Mouse (Mus musculus): ENCODE results near the gene Pfdn6. TPM values are rescaled to one million over a fixed set of nuclear protein-coding genes. Genes with fewer than 3 reads are reported as not detected.

Pfdn6 gene
- total RNA-seq, 1 experiment: 201 TPM

GRCm38 (mm10) chr17:33913905-33914304 is 26.2 kb downstream of the Pfdn6 start:
- H3K9ac ChIP-seq (ENCODE audit: insufficient read depth, low read depth, low read length, poor library complexity, severe bottlenecking): no peak overlapping the region
- peaks cover 5 to 22% of the 10 kb centered on the region in 2 experiments; a peak in 2 of 4 replicates for H3K4me1 ChIP-seq (ENCODE audit: control insufficient read depth in 2 of 2, insufficient read depth in 2 of 2, low read length in 2 of 2, poor library complexity in 1 of 2)
- DNase-seq (ENCODE audit: low read depth, low spot score): no peak
- in situ Hi-C loops (cut with MboI; ENCODE audit: low sequenced_read_pairs in 2 of 2, unreplicated experiment in 2 of 2): no loop called here
- no peak overlapping the region for H3K27ac ChIP-seq (ENCODE audit: insufficient read depth, low read depth, low read length, poor library complexity, severe bottlenecking)
- H3K36me3 ChIP-seq (ENCODE audit: control insufficient read depth, insufficient read depth, low read length, poor library complexity, severe bottlenecking): peaks cover 47% of the 10 kb centered on the region
- H3K9me3 ChIP-seq (ENCODE audit: control insufficient read depth, insufficient read depth, low read depth, low read length): no peaks in the 10 kb centered on the region
- TF ChIP-seq ZC3H11A (IDR thresholded peaks at IDR 0.05; ENCODE audit: borderline replicate concordance, low read depth, low read length): no peak
- TF ChIP-seq CHD2 (IDR thresholded peaks at IDR 0.05; ENCODE audit: low read depth, low read length): no peak
- TF ChIP-seq MAFK (IDR thresholded peaks at IDR 0.05; ENCODE audit: insufficient read depth, low read depth, low read length): no peak
- TF ChIP-seq ZNF384 (IDR thresholded peaks at IDR 0.05; ENCODE audit: low read depth, low read length): no peak
- TF ChIP-seq HCFC1 (IDR thresholded peaks at IDR 0.05; ENCODE audit: borderline replicate concordance, insufficient read depth, low read length): no peak
- H3K4me3 ChIP-seq (ENCODE audit: insufficient read depth in 1 of 2, low read depth in 1 of 2, low read length in 2 of 2, poor library complexity in 1 of 2, severe bottlenecking in 1 of 2): no peak overlapping the region

DNA sequence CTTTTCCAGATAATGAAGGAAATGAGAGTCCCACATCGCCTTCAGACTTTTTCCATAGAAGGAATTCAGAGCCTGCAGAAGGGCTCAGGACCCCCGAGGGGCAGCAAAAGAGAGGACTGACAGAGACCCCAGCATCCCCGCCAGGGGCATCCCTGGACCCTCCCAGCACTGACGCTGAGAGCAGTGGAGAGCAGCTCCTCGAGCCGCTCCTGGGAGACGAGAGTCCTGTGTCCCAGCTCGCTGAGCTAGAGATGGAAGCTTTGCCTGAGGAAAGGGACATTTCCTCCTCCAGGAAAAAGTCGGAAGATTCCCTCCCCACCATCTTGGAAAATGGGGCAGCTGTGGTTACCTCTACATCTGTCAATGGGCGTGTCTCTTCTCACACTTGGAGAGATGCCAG is 26.9 kb downstream of the Pfdn6 start:
- Histone ChIP-seq H3K9ac (ENCODE audit: insufficient read depth, low read depth, low read length, poor library complexity, severe bottlenecking) (no peak overlapping the region), H3K4me1 (ENCODE audit: control insufficient read depth in 2 of 2, insufficient read depth in 2 of 2, low read length in 2 of 2, poor library complexity in 1 of 2) (peaks cover 5 to 16% of the 10 kb centered on the region in 2 experiments; a peak in 1 of 4 replicates), H3K36me3 (ENCODE audit: control insufficient read depth, insufficient read depth, low read length, poor library complexity, severe bottlenecking) (peaks cover 47% of the 10 kb centered on the region), H3K4me3 (ENCODE audit: insufficient read depth in 1 of 2, low read depth in 1 of 2, low read length in 2 of 2, poor library complexity in 1 of 2, severe bottlenecking in 1 of 2) (no peak overlapping the region), H3K27ac (ENCODE audit: insufficient read depth, low read depth, low read length, poor library complexity, severe bottlenecking) (no peak overlapping the region), H3K9me3 (ENCODE audit: control insufficient read depth, insufficient read depth, low read depth, low read length) (no peaks in the 10 kb centered on the region)
- in situ Hi-C loops (cut with MboI; ENCODE audit: low sequenced_read_pairs in 2 of 2, unreplicated experiment in 2 of 2): no loop called here
- no peak for DNase-seq (ENCODE audit: low read depth, low spot score)
- no peak for TF ChIP-seq HCFC1 (IDR thresholded peaks at IDR 0.05; ENCODE audit: borderline replicate concordance, insufficient read depth, low read length)
- TF ChIP-seq CHD2 (IDR thresholded peaks at IDR 0.05; ENCODE audit: low read depth, low read length): no peak
- no peak for TF ChIP-seq MAFK (IDR thresholded peaks at IDR 0.05; ENCODE audit: insufficient read depth, low read depth, low read length)
- TF ChIP-seq ZC3H11A (IDR thresholded peaks at IDR 0.05; ENCODE audit: borderline replicate concordance, low read depth, low read length): no peak
- TF ChIP-seq ZNF384 (IDR thresholded peaks at IDR 0.05; ENCODE audit: low read depth, low read length): no peak

DNA sequence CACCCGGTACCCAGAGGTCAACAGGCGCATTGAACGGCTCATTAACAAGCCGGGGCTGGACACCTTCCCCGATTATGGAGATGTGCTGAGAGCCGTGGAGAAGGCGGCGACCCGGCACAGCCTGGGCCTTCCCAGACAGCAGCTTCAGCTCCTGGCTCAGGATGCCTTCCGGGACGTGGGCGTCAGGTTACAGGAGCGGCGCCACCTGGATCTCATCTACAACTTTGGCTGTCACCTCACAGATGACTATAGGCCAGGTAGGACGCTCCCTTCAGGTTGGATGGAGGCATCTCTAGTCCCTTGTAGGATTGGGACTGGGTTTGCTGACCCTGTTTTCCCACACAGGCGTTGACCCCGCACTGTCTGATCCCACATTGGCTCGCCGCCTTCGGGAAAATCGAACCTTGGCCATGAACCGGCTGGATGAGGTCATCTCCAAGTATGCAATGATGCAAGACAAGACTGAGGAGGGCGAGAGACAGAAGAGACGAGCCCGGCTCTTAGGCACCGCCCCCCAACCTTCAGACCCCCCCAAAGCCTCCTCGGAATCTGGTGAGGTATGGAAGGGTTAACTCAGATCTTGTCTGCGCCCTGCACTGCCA is 28.2 kb downstream of the Pfdn6 start:
- no peak for DNase-seq (ENCODE audit: low read depth, low spot score)
- peaks cover 41% of the 10 kb centered on the region for H3K36me3 ChIP-seq (ENCODE audit: control insufficient read depth, insufficient read depth, low read length, poor library complexity, severe bottlenecking)
- no peaks in the 10 kb centered on the region for H3K9me3 ChIP-seq (ENCODE audit: control insufficient read depth, insufficient read depth, low read depth, low read length)
- H3K27ac ChIP-seq (ENCODE audit: insufficient read depth, low read depth, low read length, poor library complexity, severe bottlenecking): no peak overlapping the region
- TF ChIP-seq CHD2 (IDR thresholded peaks at IDR 0.05; ENCODE audit: low read depth, low read length) (no peak), MAFK (IDR thresholded peaks at IDR 0.05; ENCODE audit: insufficient read depth, low read depth, low read length) (no peak), HCFC1 (IDR thresholded peaks at IDR 0.05; ENCODE audit: borderline replicate concordance, insufficient read depth, low read length) (no peak), ZC3H11A (IDR thresholded peaks at IDR 0.05; ENCODE audit: borderline replicate concordance, low read depth, low read length) (no peak), ZNF384 (IDR thresholded peaks at IDR 0.05; ENCODE audit: low read depth, low read length) (no peak)
- peak overlapping the region; percentile 3 to 39 for H3K4me3 ChIP-seq (ENCODE audit: insufficient read depth in 1 of 2, low read depth in 1 of 2, low read length in 2 of 2, poor library complexity in 1 of 2, severe bottlenecking in 1 of 2)
- in situ Hi-C loops (cut with MboI; ENCODE audit: low sequenced_read_pairs in 2 of 2, unreplicated experiment in 2 of 2): no loop called here
- peak overlapping the region; percentile 29; the same call in 1 of the 2 replicates for H3K9ac ChIP-seq (ENCODE audit: insufficient read depth, low read depth, low read length, poor library complexity, severe bottlenecking)
- H3K4me1 ChIP-seq (ENCODE audit: control insufficient read depth in 2 of 2, insufficient read depth in 2 of 2, low read length in 2 of 2, poor library complexity in 1 of 2): peaks cover 3 to 5% of the 10 kb centered on the region in 2 experiments; a peak in 1 of 4 replicates

- TF ChIP-seq ZC3H11A (IDR thresholded peaks at IDR 0.05; ENCODE audit: borderline replicate concordance, low read depth, low read length) (no peak), CHD2 (IDR thresholded peaks at IDR 0.05; ENCODE audit: low read depth, low read length) (no peak), ZNF384 (IDR thresholded peaks at IDR 0.05; ENCODE audit: low read depth, low read length) (no peak), MAFK (IDR thresholded peaks at IDR 0.05; ENCODE audit: insufficient read depth, low read depth, low read length) (no peak), HCFC1 (IDR thresholded peaks at IDR 0.05; ENCODE audit: borderline replicate concordance, insufficient read depth, low read length) (no peak)
- peaks cover 0 to 8% of the 10 kb centered on the region in 2 experiments; a peak in 2 of 4 replicates for H3K4me1 ChIP-seq (ENCODE audit: control insufficient read depth in 2 of 2, insufficient read depth in 2 of 2, low read length in 2 of 2, poor library complexity in 1 of 2)
- H3K4me3 ChIP-seq (ENCODE audit: insufficient read depth in 1 of 2, low read depth in 1 of 2, low read length in 2 of 2, poor library complexity in 1 of 2, severe bottlenecking in 1 of 2): peak overlapping the region; percentile 3 to 39
- peaks cover 40% of the 10 kb centered on the region for H3K36me3 ChIP-seq (ENCODE audit: control insufficient read depth, insufficient read depth, low read length, poor library complexity, severe bottlenecking)
- no peak overlapping the region for H3K27ac ChIP-seq (ENCODE audit: insufficient read depth, low read depth, low read length, poor library complexity, severe bottlenecking)
- in situ Hi-C loops (cut with MboI; ENCODE audit: low sequenced_read_pairs in 2 of 2, unreplicated experiment in 2 of 2): no loop called here
- DNase-seq (ENCODE audit: low read depth, low spot score): no peak
- peak overlapping the region; percentile 39; the same call in 1 of the 2 replicates for H3K9ac ChIP-seq (ENCODE audit: insufficient read depth, low read depth, low read length, poor library complexity, severe bottlenecking)
- no peaks in the 10 kb centered on the region for H3K9me3 ChIP-seq (ENCODE audit: control insufficient read depth, insufficient read depth, low read depth, low read length)
These were observed 28.9 kb downstream of the Pfdn6 start for GRCm38 (mm10) chr17:33911052-33911812.

All from ES-E14 (cell line).